Mouse (Mus musculus) cerebellum, adult 9-10 months (tissue): ENCODE measurements at regions not wholly inside any gene's neighbourhood (a gene's known extent, or its start where the extent isn't known, plus 50 kb on each side); places are given as distances from the start of the nearest gene placed in this dataset.

ENCODE experiments used
- DNase-seq: peaks from one replicate; pipeline ENCODE4 v3.0.0; 2022

GRCm38 (mm10) chr12:12147088-12147687 lies 114.8 kb upstream of the Fam49a start:
- no peak for DNase-seq

GRCm38 (mm10) chr12:12147847-12148246 lies 114.1 kb upstream of the Fam49a start:
- no peak for DNase-seq

- peak; percentile 20 for DNase-seq
These were observed 113.1 kb upstream of the Fam49a start for GRCm38 (mm10) chr12:12148659-12149399.

- DNase-seq = no peak
These were observed 97.5 kb upstream of the Fam49a start for GRCm38 (mm10) chr12:12164411-12164810.

- no peak for DNase-seq
These were observed 91.4 kb upstream of the Fam49a start for GRCm38 (mm10) chr12:12170581-12170980.

GRCm38 (mm10) chr12:12172087-12172823 lies 89.7 kb upstream of the Fam49a start:
- DNase-seq = no peak

- DNase-seq = peak; percentile 81
These were observed 85.3 kb upstream of the Fam49a start for GRCm38 (mm10) chr12:12176331-12177263.

- no peak for DNase-seq
These were observed 84.5 kb upstream of the Fam49a start for GRCm38 (mm10) chr12:12177264-12178043.

GRCm38 (mm10) chr12:12178391-12178790 lies 83.5 kb upstream of the Fam49a start:
- DNase-seq = no peak

GRCm38 (mm10) chr12:12179292-12179865 lies 82.6 kb upstream of the Fam49a start:
- peak; percentile 21 for DNase-seq

GRCm38 (mm10) chr12:12180986-12181385 lies 81.0 kb upstream of the Fam49a start:
- DNase-seq = no peak

- no peak for DNase-seq
These were observed 80.3 kb upstream of the Fam49a start for GRCm38 (mm10) chr12:12181686-12182085.

- DNase-seq = no peak
These were observed 75.6 kb upstream of the Fam49a start for GRCm38 (mm10) chr12:12186353-12186752.

- DNase-seq = no peak
These were observed 66.9 kb upstream of the Fam49a start for GRCm38 (mm10) chr12:12195066-12195465.

GRCm38 (mm10) chr12:12196627-12197026 lies 65.3 kb upstream of the Fam49a start:
- no peak for DNase-seq

- DNase-seq = no peak
These were observed 53.7 kb upstream of the Fam49a start for GRCm38 (mm10) chr12:12208216-12208615.
